Mouse (Mus musculus): ENCODE data around the gene Adamts1. TPM values are rescaled to one million over a fixed set of nuclear protein-coding genes. Genes with fewer than 3 reads are reported as not detected.

Gene Adamts1
- polyA plus RNA-seq, 1 experiment from 2014 or later = 7.4 TPM

DNA sequence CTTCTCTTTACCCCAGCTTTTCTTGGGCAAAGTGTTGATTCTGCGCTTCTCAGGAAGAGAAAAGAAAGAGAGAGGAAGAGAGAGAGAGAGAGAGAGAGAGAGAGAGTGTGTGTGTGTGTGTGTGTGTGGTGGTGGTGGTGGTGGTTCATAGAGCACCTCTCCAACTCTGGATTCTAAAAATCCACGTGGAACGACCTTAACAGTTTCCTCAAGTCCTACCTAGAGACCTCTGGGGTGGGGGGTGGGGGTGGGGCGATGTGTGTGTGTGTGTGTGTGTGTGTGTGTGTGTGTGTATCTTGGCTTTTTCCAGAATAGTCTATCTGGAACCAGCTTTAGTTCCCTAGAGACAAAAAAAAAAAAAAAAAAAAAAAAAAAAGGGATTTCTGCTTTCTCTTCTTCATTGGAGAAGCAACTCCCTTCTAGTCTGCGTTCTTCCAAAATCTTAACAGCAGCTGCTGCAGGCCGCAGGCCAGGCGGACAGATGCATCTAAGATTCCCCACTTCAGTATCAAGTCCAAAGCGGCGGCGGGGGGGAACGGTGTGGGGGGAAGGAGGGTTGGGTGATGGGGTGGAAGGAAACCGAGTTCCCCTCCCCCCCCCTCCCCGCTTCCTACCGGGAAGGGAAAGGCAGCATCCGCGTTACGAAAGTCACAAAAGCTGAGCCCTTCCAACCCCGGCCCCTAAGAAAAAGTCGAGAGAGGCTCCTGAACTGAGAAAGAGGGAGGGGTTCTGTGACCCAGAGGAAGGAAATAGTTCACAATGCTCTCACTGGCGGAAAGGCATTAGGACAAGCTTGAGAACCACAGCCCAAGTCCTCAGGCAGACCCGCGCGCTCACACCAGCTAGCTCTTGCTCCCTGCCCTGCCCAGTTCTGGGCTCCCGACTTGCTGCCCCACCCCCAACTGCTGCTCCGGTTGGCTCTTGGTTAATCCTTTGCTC is 969 bp upstream of the Adamts1 start:
- DNase-seq (ENCODE audit: low spot score) (peak; percentile 59), ATAC-seq (no peak)
- Histone ChIP-seq H3K9ac (ENCODE audit: low read length) (peak overlapping the region; percentile 68), H3K9me3 (replicated peaks; ENCODE audit: control insufficient read depth, low read length) (no peaks in the 10 kb centered on the region), H3K4me2 (ENCODE audit: low read length) (peak overlapping the region; percentile 92), H3K27ac (ENCODE audit: low read depth, low read length) (peak overlapping the region; percentile 72; the same call in 1 of the 2 replicates), H3K27me3 (replicated peaks; ENCODE audit: control insufficient read depth, insufficient read depth, low read length) (no peaks in the 10 kb centered on the region), H3K4me1 (ENCODE audit: control insufficient read depth, insufficient read depth, low read length) (peaks cover 10% of the 10 kb centered on the region; the same call in 1 of the 2 replicates), H3K36me3 (ENCODE audit: control insufficient read depth, insufficient read depth, low read length) (no peaks in the 10 kb centered on the region), H3K4me3 (ENCODE audit: low read depth, low read length) (peak overlapping the region; percentile 49)
- WGBS = 1% methylated on average over 24 of the region's 25 CpGs

- Histone ChIP-seq H3K4me2 (ENCODE audit: low read length) (peak overlapping the region; percentile 92), H3K9me3 (replicated peaks; ENCODE audit: control insufficient read depth, low read length) (no peaks in the 10 kb centered on the region), H3K27me3 (replicated peaks; ENCODE audit: control insufficient read depth, insufficient read depth, low read length) (no peaks in the 10 kb centered on the region), H3K36me3 (ENCODE audit: control insufficient read depth, insufficient read depth, low read length) (0 out of 2 replicates have a peak, but pooled peaks cover 2% of the 10 kb centered on the region), H3K9ac (ENCODE audit: low read length) (peak overlapping the region; percentile 68), H3K27ac (ENCODE audit: low read depth, low read length) (peak overlapping the region; percentile 72; the same call in 1 of the 2 replicates), H3K4me1 (ENCODE audit: control insufficient read depth, insufficient read depth, low read length) (peaks cover 10% of the 10 kb centered on the region; the same call in 1 of the 2 replicates), H3K4me3 (ENCODE audit: low read depth, low read length) (peak overlapping the region; percentile 49)
- under 1% methylated on average over 67 of the region's 67 CpGs for WGBS
- DNase-seq (ENCODE audit: low spot score) = peak; percentile 38
- 0 out of 2 replicates have a peak, but pooled peaks have one; percentile 4 for ATAC-seq
These were observed 722 bp downstream of the Adamts1 start for GRCm38 (mm10) chr16:85801971-85802811.

DNA sequence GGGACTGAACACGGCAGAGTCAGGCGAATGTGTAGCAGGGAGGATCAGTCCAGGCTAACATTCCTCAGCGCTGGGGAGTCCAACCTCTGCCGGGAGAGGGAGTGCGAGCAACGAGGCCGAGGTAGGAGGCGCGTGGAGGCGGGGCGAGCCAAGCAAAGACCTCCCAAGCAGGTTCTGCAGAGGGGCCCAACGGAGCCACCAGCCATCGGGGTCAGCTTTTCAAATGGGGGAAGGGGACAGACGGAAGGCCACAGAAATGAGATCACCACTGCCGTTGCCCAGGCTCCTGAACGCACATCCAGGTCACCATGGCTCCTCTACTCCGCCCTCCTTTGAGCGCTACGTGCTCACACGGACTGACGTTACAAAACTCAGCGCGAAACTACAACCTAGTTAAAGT is 1.7 kb downstream of the Adamts1 start:
- Histone ChIP-seq H3K36me3 (ENCODE audit: control insufficient read depth, insufficient read depth, low read length) (peaks cover 7% of the 10 kb centered on the region), H3K4me3 (ENCODE audit: low read depth, low read length) (peak overlapping the region; percentile 49), H3K27me3 (replicated peaks; ENCODE audit: control insufficient read depth, insufficient read depth, low read length) (no peaks in the 10 kb centered on the region), H3K27ac (ENCODE audit: low read depth, low read length) (no peak overlapping the region), H3K4me1 (ENCODE audit: control insufficient read depth, insufficient read depth, low read length) (peaks cover 10% of the 10 kb centered on the region; the same call in 1 of the 2 replicates), H3K9me3 (replicated peaks; ENCODE audit: control insufficient read depth, low read length) (no peaks in the 10 kb centered on the region), H3K4me2 (ENCODE audit: low read length) (peak overlapping the region; percentile 92), H3K9ac (ENCODE audit: low read length) (peak overlapping the region; percentile 68)
- peak; percentile 78 for DNase-seq (ENCODE audit: low spot score)
- under 1% methylated on average over 23 of the region's 23 CpGs for WGBS
- peak; percentile 73 for ATAC-seq

DNA sequence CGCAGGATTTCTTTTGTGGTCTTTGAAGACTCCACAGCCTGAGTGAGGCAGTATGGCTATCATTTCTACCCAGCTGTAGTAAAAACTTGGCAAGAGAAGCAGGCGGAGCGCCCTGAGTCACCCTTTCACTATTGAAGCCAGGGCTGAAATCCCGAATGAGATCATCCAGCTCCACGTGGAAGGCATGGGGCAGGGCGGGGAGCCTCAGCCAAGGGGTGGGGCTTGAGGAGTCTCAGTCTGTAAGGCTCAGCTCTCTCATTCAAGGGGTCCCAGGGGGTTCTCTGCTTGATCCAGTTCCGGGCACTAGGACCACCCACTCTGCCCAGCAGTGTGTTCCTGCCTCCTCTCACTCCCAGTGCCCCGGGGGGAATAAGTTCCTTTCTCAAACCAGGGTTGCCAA is 2.2 kb downstream of the Adamts1 start:
- WGBS = 2% methylated on average over 8 of the region's 8 CpGs
- DNase-seq (ENCODE audit: low spot score) = peak; percentile 92
- H3K36me3 ChIP-seq (ENCODE audit: control insufficient read depth, insufficient read depth, low read length) = peaks cover 11% of the 10 kb centered on the region
- peaks cover 10% of the 10 kb centered on the region; the same call in 1 of the 2 replicates for H3K4me1 ChIP-seq (ENCODE audit: control insufficient read depth, insufficient read depth, low read length)
- no peaks in the 10 kb centered on the region for H3K27me3 ChIP-seq (replicated peaks; ENCODE audit: control insufficient read depth, insufficient read depth, low read length)
- peak overlapping the region; percentile 92 for H3K4me2 ChIP-seq (ENCODE audit: low read length)
- H3K4me3 ChIP-seq (ENCODE audit: low read depth, low read length) = peak overlapping the region; percentile 49
- no peak overlapping the region for H3K27ac ChIP-seq (ENCODE audit: low read depth, low read length)
- peak; percentile 84 for ATAC-seq
- no peaks in the 10 kb centered on the region for H3K9me3 ChIP-seq (replicated peaks; ENCODE audit: control insufficient read depth, low read length)
- H3K9ac ChIP-seq (ENCODE audit: low read length) = peak overlapping the region; percentile 68; the same call in 1 of the 2 replicates

DNA sequence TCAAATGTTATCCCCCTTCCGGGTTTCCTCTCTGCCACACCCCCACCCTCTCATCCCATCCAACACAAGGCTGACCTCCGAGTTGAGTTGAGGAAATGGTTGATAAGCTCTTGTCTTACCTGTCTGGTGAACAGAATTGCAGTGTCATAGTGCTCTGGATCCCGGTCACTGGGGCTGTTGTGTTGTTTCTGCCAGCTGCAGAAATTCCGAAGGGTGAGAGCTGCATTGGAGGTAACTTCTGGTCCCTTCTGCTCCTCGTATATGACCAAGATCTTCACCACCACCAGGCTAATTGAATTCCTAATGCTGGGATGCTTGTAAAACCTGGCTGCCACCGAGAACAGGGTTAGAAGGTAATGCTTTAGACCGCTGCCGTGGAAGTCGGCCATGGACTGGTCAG is 2.9 kb downstream of the Adamts1 start:
- Histone ChIP-seq H3K9ac (ENCODE audit: low read length) (no peak overlapping the region), H3K27me3 (replicated peaks; ENCODE audit: control insufficient read depth, insufficient read depth, low read length) (no peaks in the 10 kb centered on the region), H3K9me3 (replicated peaks; ENCODE audit: control insufficient read depth, low read length) (no peaks in the 10 kb centered on the region), H3K27ac (ENCODE audit: low read depth, low read length) (no peak overlapping the region), H3K4me1 (ENCODE audit: control insufficient read depth, insufficient read depth, low read length) (peaks cover 6% of the 10 kb centered on the region; the same call in 1 of the 2 replicates), H3K4me3 (ENCODE audit: low read depth, low read length) (0 out of 2 replicates have a peak overlapping the region, but pooled peaks have one; percentile 49), H3K4me2 (ENCODE audit: low read length) (peak overlapping the region; percentile 18; the same call in 1 of the 2 replicates), H3K36me3 (ENCODE audit: control insufficient read depth, insufficient read depth, low read length) (peaks cover 18% of the 10 kb centered on the region)
- DNase-seq (ENCODE audit: low spot score) (no peak), ATAC-seq (no peak)
- WGBS = 78% methylated on average over 9 of the region's 9 CpGs

DNA sequence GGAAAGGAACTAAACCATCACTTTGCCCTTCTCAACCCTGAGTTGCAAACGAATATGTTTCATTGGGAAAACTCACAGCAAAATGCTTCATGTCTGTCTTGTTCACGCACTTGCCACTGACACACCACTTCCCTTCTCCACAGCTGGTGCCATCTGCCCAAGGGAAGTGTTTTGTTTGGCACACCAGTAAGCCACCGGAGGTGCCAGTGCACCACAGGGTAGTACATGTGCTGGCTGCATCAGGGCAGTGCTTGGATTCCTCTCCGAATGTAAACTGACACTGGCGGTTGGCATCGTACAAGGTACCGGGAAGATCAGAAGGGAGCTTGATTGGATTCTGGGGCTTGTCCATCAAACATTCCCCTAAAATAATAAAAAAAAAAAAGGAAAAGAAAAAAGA is 4.6 kb downstream of the Adamts1 start:
- peaks cover 18% of the 10 kb centered on the region for H3K36me3 ChIP-seq (ENCODE audit: control insufficient read depth, insufficient read depth, low read length)
- ATAC-seq (no peak), DNase-seq (ENCODE audit: low spot score) (no peak)
- 91% methylated on average over 7 of the region's 7 CpGs for WGBS
- no peaks in the 10 kb centered on the region for H3K27me3 ChIP-seq (replicated peaks; ENCODE audit: control insufficient read depth, insufficient read depth, low read length)
- H3K9me3 ChIP-seq (replicated peaks; ENCODE audit: control insufficient read depth, low read length) = no peaks in the 10 kb centered on the region
- peaks cover 5% of the 10 kb centered on the region; the same call in 1 of the 2 replicates for H3K4me1 ChIP-seq (ENCODE audit: control insufficient read depth, insufficient read depth, low read length)
- no peak overlapping the region for H3K4me3 ChIP-seq (ENCODE audit: low read depth, low read length)
- no peak overlapping the region for H3K27ac ChIP-seq (ENCODE audit: low read depth, low read length)
- no peak overlapping the region for H3K9ac ChIP-seq (ENCODE audit: low read length)
- no peak overlapping the region for H3K4me2 ChIP-seq (ENCODE audit: low read length)

- Histone ChIP-seq H3K4me3 (ENCODE audit: low read depth, low read length) (no peak overlapping the region), H3K27ac (ENCODE audit: low read depth, low read length) (no peak overlapping the region), H3K36me3 (ENCODE audit: control insufficient read depth, insufficient read depth, low read length) (peaks cover 18% of the 10 kb centered on the region), H3K9me3 (replicated peaks; ENCODE audit: control insufficient read depth, low read length) (no peaks in the 10 kb centered on the region), H3K27me3 (replicated peaks; ENCODE audit: control insufficient read depth, insufficient read depth, low read length) (no peaks in the 10 kb centered on the region), H3K4me2 (ENCODE audit: low read length) (no peak overlapping the region), H3K4me1 (ENCODE audit: control insufficient read depth, insufficient read depth, low read length) (peaks cover 5% of the 10 kb centered on the region; the same call in 1 of the 2 replicates), H3K9ac (ENCODE audit: low read length) (no peak overlapping the region)
- 95% methylated on average over 4 of the region's 4 CpGs for WGBS
- no peak for ATAC-seq
- DNase-seq (ENCODE audit: low spot score) = no peak
These were observed 5.8 kb downstream of the Adamts1 start for GRCm38 (mm10) chr16:85797161-85797560.

DNA sequence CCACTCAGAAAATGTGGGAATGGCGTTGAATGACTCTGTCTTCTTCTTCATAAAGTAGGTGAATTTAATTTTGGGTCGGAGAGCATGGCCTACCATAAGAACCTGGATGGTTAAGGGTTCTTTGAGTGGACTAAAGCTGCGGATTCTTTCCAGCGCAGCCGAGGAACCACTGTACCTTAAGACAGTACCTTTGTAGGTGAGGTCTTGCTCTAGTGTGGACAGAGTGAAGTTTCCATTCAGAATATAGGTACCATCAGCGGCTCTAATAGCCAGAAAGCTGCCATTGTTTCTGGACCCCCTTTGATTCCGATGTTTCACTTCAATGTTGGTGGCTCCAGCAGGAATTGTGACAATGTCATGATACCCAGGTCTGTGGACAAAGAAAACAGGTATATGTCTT is 7.2 kb downstream of the Adamts1 start:
- no peaks in the 10 kb centered on the region for H3K4me1 ChIP-seq (ENCODE audit: control insufficient read depth, insufficient read depth, low read length)
- ATAC-seq = no peak
- no peaks in the 10 kb centered on the region for H3K27me3 ChIP-seq (replicated peaks; ENCODE audit: control insufficient read depth, insufficient read depth, low read length)
- H3K4me3 ChIP-seq (ENCODE audit: low read depth, low read length) = no peak overlapping the region
- H3K36me3 ChIP-seq (ENCODE audit: control insufficient read depth, insufficient read depth, low read length) = peaks cover 18% of the 10 kb centered on the region
- no peak overlapping the region for H3K4me2 ChIP-seq (ENCODE audit: low read length)
- H3K27ac ChIP-seq (ENCODE audit: low read depth, low read length) = no peak overlapping the region
- DNase-seq (ENCODE audit: low spot score) = no peak
- WGBS = 98% methylated on average over 7 of the region's 7 CpGs
- no peak overlapping the region for H3K9ac ChIP-seq (ENCODE audit: low read length)
- no peaks in the 10 kb centered on the region for H3K9me3 ChIP-seq (replicated peaks; ENCODE audit: control insufficient read depth, low read length)

Measured in forebrain, embryonic 14.5 days (tissue).